ENCODE assay signal across 9 mouse cellular contexts in genomic region chr11:88467498-88468245, GRCm38 (mm10).
DNase-seq lines count a peak whose midpoint lies in the region; ATAC-seq lines count a peak whose summit lies in the region.
"Had no signal": no experiment of that assay in that cellular context is flagged by ENCODE, and none has a peak within 500 bp of the region (broad histone marks: within the 10 kb centered on the region; RNA-seq: fewer than 3 reads in every experiment).

No protein-coding gene starts in this region.

- peak overlapping the region; percentile 58; the same call in 1 of the 2 replicates for H3K27ac ChIP-seq in neural tube, embryonic 15.5 days (replicated peaks)
- no peak overlapping the region for H3K27ac ChIP-seq in forebrain, embryonic 15.5 days (replicated peaks)
- H3K27ac ChIP-seq: limb, embryonic 13.5 days had no signal

- no peak overlapping the region for H3K4me3 ChIP-seq in neural tube, embryonic 15.5 days (replicated peaks)
- H3K4me3 ChIP-seq in forebrain, embryonic 15.5 days = no peak overlapping the region
- H3K4me3 ChIP-seq: limb, embryonic 13.5 days had no signal

- no peaks in the 10 kb centered on the region for H3K36me3 ChIP-seq in neural tube, embryonic 15.5 days
- no peaks in the 10 kb centered on the region for H3K36me3 ChIP-seq in forebrain, embryonic 15.5 days

- no peaks in the 10 kb centered on the region for H3K9me3 ChIP-seq in neural tube, embryonic 15.5 days (replicated peaks)
- no peaks in the 10 kb centered on the region for H3K9me3 ChIP-seq in forebrain, embryonic 15.5 days
- H3K9me3 ChIP-seq: limb, embryonic 13.5 days had no signal

- peaks cover 58% of the 10 kb centered on the region for H3K4me1 ChIP-seq in neural tube, embryonic 15.5 days
- H3K4me1 ChIP-seq in forebrain, embryonic 15.5 days = peaks cover 48% of the 10 kb centered on the region

- no peaks in the 10 kb centered on the region for H3K27me3 ChIP-seq in neural tube, embryonic 15.5 days (replicated peaks)
- no peaks in the 10 kb centered on the region for H3K27me3 ChIP-seq in forebrain, embryonic 15.5 days
- H3K27me3 ChIP-seq: limb, embryonic 13.5 days had no signal

- H3K9ac ChIP-seq in neural tube, embryonic 15.5 days (replicated peaks) = no peak overlapping the region
- no peak overlapping the region for H3K9ac ChIP-seq in forebrain, embryonic 15.5 days (replicated peaks)
- H3K9ac ChIP-seq: limb, embryonic 13.5 days had no signal

- peak overlapping the region; percentile 28; the same call in 1 of the 2 replicates for H3K4me2 ChIP-seq in neural tube, embryonic 15.5 days
- H3K4me2 ChIP-seq in forebrain, embryonic 15.5 days (replicated peaks) = no peak overlapping the region
- H3K4me2 ChIP-seq: limb, embryonic 13.5 days had no signal

- DNase-seq in ovary, adult 18-20 months (ENCODE audit: low spot score) = peak; percentile 78
- DNase-seq in ovary, postnatal 10 days (ENCODE audit: low spot score) = no peak
- DNase-seq in embryo, embryonic 10.5 days (ENCODE audit: low spot score) = peak; percentile 61
- DNase-seq in heart, postnatal 10 days = peak; percentile 80 to 85
- DNase-seq in kidney, postnatal 36 days = peak; percentile 70 to 81
- DNase-seq in thymus, postnatal 0 days (ENCODE audit: low spot score) = no peak

- ATAC-seq in neural tube, embryonic 15.5 days (ENCODE audit: low FRiP score) = peak; percentile 30; the same call in 1 of the 2 replicates
- ATAC-seq in forebrain, embryonic 15.5 days (replicated peaks) = no peak

- intact Hi-C loops in heart, postnatal 10 days (cut with DNase I) = no loop called here

- 24% methylated on average over 18 of the region's 18 CpGs for WGBS in neural tube, embryonic 15.5 days
- WGBS in forebrain, embryonic 15.5 days = 55% methylated on average over 18 of the region's 18 CpGs

Comparison
In these comparisons a context has a peak if more than half of its experiments do, and no peak if none do; other contexts are left out.
1. DNase-seq: peak in ovary, adult 18-20 months (single experiment), embryo, embryonic 10.5 days (single experiment), heart, postnatal 10 days (2 of 2) and kidney, postnatal 36 days (2 of 2); none in ovary, postnatal 10 days (single experiment) and thymus, postnatal 0 days (single experiment).